Mouse (Mus musculus) right cerebral cortex, postnatal 14 days (tissue): ENCODE measurements at regions not wholly inside any gene's neighbourhood (a gene's known extent, or its start where the extent isn't known, plus 50 kb on each side); places are given as distances from the start of the nearest gene placed in this dataset.

Experiments used
- DNase-seq: peaks from one replicate; pipeline ENCODE4 v3.0.0; 2022

- no peak for DNase-seq
Observed at GRCm38 (mm10) chr4:134990651-134991050, 60.0 kb downstream of the Syf2 start.

GRCm38 (mm10) chr4:134993526-134994122 is 62.9 kb downstream of the Syf2 start:
- DNase-seq = no peak

- no peak for DNase-seq
Observed at GRCm38 (mm10) chr4:134994205-134994604, 63.5 kb downstream of the Syf2 start.

GRCm38 (mm10) chr4:134994648-134995047 is 64.0 kb downstream of the Syf2 start:
- no peak for DNase-seq

DNA sequence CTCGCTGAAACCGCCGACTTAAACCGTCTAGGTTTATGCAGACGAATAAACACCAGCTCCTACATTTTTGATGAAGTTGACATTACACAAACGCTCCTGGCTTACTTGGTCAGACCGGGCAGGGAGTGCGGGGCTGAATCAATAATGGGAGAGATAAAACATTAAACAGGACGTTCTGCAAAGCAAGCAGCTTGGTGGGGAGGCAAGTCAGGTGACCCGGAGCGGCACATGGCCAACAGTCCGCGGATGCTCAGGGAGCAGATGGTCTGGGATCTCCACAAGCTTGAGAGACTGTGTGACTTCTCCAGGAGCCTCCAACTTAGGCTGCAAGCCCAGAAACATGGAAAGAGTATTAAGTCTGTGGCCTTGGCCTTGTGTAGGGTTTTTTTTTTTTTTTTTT is 64.4 kb downstream of the Syf2 start:
- DNase-seq = peak; percentile 30

- DNase-seq = no peak
Observed at GRCm38 (mm10) chr4:134996121-134996520, 65.4 kb downstream of the Syf2 start.

GRCm38 (mm10) chr4:134997461-134998434 is 67.0 kb downstream of the Syf2 start:
- DNase-seq = no peak

DNA sequence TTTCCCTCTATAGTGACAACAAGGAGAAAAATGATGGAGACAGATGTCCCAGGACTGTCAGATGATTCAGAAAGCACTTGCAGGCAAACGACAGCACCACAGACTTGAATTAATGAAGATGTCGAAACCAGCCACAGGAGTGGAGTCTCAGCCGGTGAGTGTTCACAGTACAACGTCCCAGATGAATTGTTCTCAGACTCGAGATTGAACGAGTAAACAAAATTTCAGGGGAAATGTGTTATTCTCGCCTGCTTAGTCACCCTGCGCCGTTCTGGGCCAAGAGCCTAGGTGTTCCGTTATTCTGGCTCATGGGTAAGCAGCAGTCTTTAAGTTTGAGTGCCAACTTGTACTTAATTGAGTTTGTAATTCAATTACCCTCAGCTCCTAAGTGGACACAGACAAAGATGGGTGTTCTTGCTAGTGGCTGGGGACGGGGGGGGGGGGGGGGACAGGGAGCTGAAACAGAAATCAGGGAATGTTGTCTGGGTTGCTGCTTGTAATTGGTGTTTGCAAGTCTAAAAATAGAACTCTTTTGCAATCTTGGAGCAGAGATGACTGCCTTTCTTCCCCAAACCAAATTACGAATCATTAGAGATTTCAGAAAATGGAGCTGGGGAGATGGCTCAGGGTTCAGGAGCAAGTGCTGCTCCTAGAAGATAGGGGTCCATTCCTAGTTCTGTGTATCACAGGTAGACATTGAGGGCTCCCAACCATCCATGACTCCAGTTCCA is 68.4 kb downstream of the Syf2 start:
- no peak for DNase-seq

DNA sequence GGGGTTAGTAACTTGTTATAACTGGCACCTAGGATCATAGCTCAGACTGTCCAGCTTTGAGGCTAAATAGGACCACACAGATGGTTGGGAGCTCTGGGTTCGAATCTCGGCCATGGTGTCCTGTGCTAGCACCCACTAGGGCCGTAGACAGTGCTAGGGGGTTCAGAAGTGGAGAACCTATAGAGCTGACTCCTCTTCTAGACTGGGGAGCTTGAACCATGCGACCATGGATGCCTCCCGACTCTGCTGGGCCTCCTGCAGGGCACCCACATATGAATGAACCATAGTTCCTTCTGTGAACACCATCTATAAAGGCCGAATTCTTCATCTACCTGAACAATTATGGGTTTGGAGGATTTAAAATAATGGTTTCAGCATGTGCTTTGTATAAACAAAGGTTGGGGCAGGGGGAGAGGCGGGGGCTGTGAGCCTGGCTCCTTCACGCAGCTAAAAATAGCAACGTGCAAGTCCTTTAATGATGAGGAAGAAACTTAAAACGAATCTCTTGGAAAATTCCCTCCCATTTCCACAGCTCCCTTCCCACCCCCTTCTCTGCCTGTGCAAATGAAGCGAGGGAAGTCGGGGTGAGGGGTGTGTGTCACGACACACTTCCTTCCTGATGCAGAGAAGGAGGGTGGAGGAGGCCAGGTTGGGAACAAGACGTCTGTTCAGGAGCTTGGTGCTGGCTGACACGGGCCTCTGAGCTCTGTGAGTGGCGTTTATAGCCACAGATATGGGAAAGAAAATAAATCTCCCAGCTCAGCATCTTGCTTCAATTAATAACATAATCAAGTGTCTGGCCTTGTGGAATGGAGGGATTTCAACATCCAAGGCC is 71.6 kb downstream of the Syf2 start:
- no peak for DNase-seq

GRCm38 (mm10) chr4:135011365-135011764 is 80.7 kb downstream of the Syf2 start:
- no peak for DNase-seq

DNA sequence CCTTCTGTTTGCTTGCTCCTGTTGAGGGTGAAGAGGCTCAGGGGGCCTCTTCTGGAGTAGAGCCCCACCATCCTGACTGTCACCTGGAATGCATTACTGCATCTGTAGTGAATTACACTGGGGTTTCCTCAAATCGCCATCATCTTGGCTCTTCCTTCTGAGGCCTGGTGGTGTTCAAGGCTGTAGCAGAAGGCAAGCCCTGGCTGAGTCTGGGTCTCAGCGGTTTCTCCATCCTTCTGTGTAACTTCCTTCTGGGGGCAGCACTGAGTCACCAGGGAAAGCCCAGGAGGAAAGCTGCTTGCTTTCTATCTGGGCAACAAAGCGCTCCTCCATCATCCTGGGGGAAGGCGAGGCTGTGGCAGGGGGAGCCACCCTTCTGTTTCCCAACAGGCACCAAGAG is 82.2 kb downstream of the Syf2 start:
- no peak for DNase-seq

DNA sequence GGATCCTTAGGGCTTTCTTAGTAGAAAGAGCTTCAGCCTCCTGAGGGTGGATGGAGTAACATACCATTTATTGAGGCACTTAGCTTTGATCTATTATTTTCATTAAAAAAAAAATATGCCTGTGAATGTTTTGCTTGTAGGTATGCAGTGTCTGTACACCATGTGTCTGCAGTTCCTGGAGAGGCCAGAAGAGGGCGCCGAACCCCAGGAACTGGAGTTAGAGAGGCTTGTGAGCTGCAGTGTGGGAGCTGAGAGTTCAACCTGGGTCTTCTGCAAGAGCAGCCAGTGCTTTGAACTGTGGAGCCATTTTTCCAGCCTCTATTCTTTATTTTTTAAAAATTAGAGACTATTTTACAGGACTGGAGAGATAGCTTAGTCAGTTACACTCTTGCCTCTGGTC is 83.2 kb downstream of the Syf2 start:
- no peak for DNase-seq

DNA sequence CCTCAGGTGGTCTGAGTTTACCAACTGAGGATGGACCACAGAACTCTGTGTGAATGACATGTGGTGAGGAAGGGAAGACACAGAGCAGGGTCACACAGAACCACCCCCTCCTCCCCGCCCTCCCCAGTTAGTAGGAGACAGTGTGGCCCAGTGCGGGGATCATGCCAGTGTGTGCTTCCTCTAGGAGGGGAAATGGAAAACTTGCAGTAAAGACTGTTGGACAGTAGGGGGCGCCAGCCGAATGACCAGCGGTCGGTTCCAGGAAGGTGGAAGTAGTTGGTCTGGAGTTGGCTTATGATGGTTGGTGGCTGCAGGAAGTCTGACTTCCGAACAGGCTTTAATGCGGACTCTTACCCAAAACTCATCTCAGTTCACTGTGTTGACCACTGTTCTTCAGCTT is 87.3 kb downstream of the Syf2 start:
- peak; percentile 34 for DNase-seq

DNA sequence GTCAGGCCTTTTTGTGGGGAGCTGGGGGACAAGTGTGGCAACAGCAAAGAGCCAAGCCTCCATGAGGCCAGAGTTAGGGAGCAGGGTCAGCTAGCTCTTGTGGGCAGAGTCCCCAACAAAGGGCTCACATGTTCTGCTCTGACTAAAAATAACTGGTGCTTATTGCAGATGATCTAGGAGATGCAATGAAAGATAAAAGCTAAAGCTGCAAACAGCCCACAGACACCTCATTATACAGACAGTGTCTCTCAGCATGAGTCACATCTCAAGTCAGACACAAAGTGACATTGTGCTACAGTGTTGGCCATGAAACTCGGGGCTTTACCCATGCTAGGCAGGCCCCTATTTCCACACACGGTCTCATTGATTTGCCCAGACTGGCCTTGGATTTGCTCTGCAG is 88.4 kb downstream of the Syf2 start:
- DNase-seq = no peak

GRCm38 (mm10) chr4:135020262-135020991 is 89.7 kb downstream of the Syf2 start:
- no peak for DNase-seq

DNA sequence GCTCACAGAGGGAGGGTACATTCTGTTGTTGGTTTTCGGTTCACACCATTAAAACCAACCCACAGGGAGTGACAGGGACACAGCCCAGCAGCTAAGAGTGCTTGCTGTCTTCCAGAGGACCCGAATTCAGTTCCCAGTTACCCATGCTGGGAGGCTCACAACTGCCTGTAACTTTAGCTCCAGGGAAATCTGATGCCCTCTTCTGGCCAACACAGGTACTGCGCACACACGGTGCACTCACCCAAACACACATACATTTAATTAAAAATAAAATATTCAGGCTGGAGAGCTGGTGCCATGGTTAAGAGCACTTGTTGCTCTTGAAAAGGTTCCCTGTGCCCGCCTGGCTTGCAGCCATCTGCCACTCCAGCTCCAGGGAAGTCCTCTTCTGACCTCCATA is 92.5 kb downstream of the Syf2 start:
- DNase-seq = no peak

- no peak for DNase-seq
Observed at GRCm38 (mm10) chr4:135025802-135026201, 94.7 kb upstream of the Runx3 start.

GRCm38 (mm10) chr4:135027136-135027535 is 93.3 kb upstream of the Runx3 start:
- no peak for DNase-seq

GRCm38 (mm10) chr4:135029723-135030122 is 90.7 kb upstream of the Runx3 start:
- DNase-seq = no peak

GRCm38 (mm10) chr4:135032461-135032860 is 88.0 kb upstream of the Runx3 start:
- peak; percentile 65 for DNase-seq

- DNase-seq = no peak
Observed at GRCm38 (mm10) chr4:135033302-135033701, 87.2 kb upstream of the Runx3 start.

- DNase-seq = peak; percentile 43
Observed at GRCm38 (mm10) chr4:135034406-135034805, 86.0 kb upstream of the Runx3 start.
